Mouse (Mus musculus) heart, postnatal 0 days (tissue): ENCODE data around the gene Plekhj1. TPM values are rescaled to one million over a fixed set of nuclear protein-coding genes. Genes with fewer than 3 reads are reported as not detected.

ENCODE experiments used
- ATAC-seq: fragments of 200-750 bp; cut with Nextera tagmentation; 2 replicates; pipeline ENCODE4 v1.8.0; 2017; ENCODE audit warnings: low read depth, moderate number of reproducible peaks, moderate library complexity; ENCODE audit not compliant: insufficient read depth
- DNase-seq: peaks from one replicate; pipeline ENCODE4 v3.0.0-alpha.2; 2016; ENCODE audit warnings: low spot score
- H3K27ac ChIP-seq: fragments of 300-500 bp; sonication (generic); 2 replicates; pipeline ENCODE4 v1.5.1; 2014; ENCODE audit warnings: low read depth, mild to moderate bottlenecking
- H3K27me3 ChIP-seq: fragments of 300-500 bp; sonication (generic); 2 replicates; pipeline ENCODE4 v1.6.1; 2014; ENCODE audit warnings: low read length, mixed read lengths; ENCODE audit not compliant: control insufficient read depth, insufficient read depth
- H3K36me3 ChIP-seq: fragments of 300-500 bp; sonication (generic); replicated peaks from 2 replicates; pipeline ENCODE4 v1.6.1; 2014; ENCODE audit warnings: low read length, mixed read lengths; ENCODE audit not compliant: control insufficient read depth, insufficient read depth
- H3K4me1 ChIP-seq: fragments of 300-500 bp; sonication (generic); 2 replicates; pipeline ENCODE4 v1.6.1; 2014; ENCODE audit warnings: antibody characterized with exemption; ENCODE audit not compliant: control insufficient read depth, insufficient read depth
- H3K4me2 ChIP-seq: fragments of 300-500 bp; sonication (generic); 2 replicates; pipeline ENCODE4 v1.6.1; 2014; ENCODE audit warnings: low read depth, mild to moderate bottlenecking, low read length, moderate library complexity
- H3K4me3 ChIP-seq: fragments of 300-500 bp; sonication (generic); 2 replicates; pipeline ENCODE4 v1.5.1; 2014; ENCODE audit warnings: low read depth, low read length
- H3K9ac ChIP-seq: fragments of 300-500 bp; sonication (generic); replicated peaks from 2 replicates; pipeline ENCODE4 v1.6.1; 2014; ENCODE audit warnings: low read depth, low read length, mixed read lengths
- H3K9me3 ChIP-seq: fragments of 300-500 bp; sonication (generic); replicated peaks from 2 replicates; pipeline ENCODE4 v1.6.1; 2016; ENCODE audit warnings: low read length; ENCODE audit not compliant: control insufficient read depth
- CTCF ChIP-seq: IDR thresholded peaks from 2 replicates; pipeline ENCODE4 v1.5.1; 2016; ENCODE audit warnings: antibody characterized with exemption, control low read depth, low read depth
- EP300 ChIP-seq: IDR thresholded peaks from 2 replicates; pipeline ENCODE4 v1.6.1; 2016; ENCODE audit warnings: antibody characterized with exemption, low read depth
- WGBS: fragments of 180-500 bp; shearing (Covaris S2); extraction: QIAGEN DNeasy Blood & Tissue Kit; methylation state at CpG from one replicate; pipeline ENCODE4 v1.1.7; 2014; 5-methylcytosine and 5-hydroxymethylcytosine counted together
- polyA plus RNA-seq: library from polyadenylated mRNA; unstranded; fragments of >200 nt; fragmentation: Nextera tagmentation; extraction: Ambion mirVana; gene quantifications from 2 replicates; pipeline ENCODE4 v1.2.1, GENCODE M21; 2015
- total RNA-seq: library from RNA; depleted of rRNA; stranded (reverse); fragments of >200 nt; gene quantifications from 2 replicates; pipeline ENCODE4 v1.2.3, GENCODE M21; 2014; ENCODE audit warnings: low replicate concordance

The Plekhj1 gene
- total and polyA plus RNA-seq, 2 experiments from 2014 or later, result 29.3 to 41.8 TPM

- H3K4me3 ChIP-seq, result no peak overlapping the region
- peak; percentile 98 for DNase-seq
Measured at GRCm38 (mm10) chr10:80774549-80774948, 23.9 kb downstream of the Plekhj1 start.

GRCm38 (mm10) chr10:80773816-80774215, 24.6 kb downstream of the Plekhj1 start:
- no peak for TF ChIP-seq CTCF
- no peak for TF ChIP-seq EP300
- no peak overlapping the region for H3K4me2 ChIP-seq
- ATAC-seq (no peak), DNase-seq (no peak)
- H3K27me3 ChIP-seq, result no peaks in the 10 kb centered on the region
- H3K27ac ChIP-seq, result peak overlapping the region; percentile 80
- no peak overlapping the region for H3K9ac ChIP-seq
- peaks cover 29% of the 10 kb centered on the region for H3K4me1 ChIP-seq
- 41% methylated on average over 5 of the region's 5 CpGs for WGBS
- H3K36me3 ChIP-seq, result peaks cover 85% of the 10 kb centered on the region
- no peak overlapping the region for H3K4me3 ChIP-seq
- H3K9me3 ChIP-seq, result no peaks in the 10 kb centered on the region

More at GRCm38 (mm10) chr10:80774549-80774948, 23.9 kb downstream of the Plekhj1 start:
- H3K27ac ChIP-seq, result peak overlapping the region; percentile 80
- H3K4me2 ChIP-seq, result no peak overlapping the region
- H3K9me3 ChIP-seq, result no peaks in the 10 kb centered on the region
- WGBS, result 14% methylated on average over 2 of the region's 2 CpGs
- no peaks in the 10 kb centered on the region for H3K27me3 ChIP-seq
- ATAC-seq, result peak; percentile 97
- TF ChIP-seq EP300 (peak; percentile 99), CTCF (peak; percentile 94)
- H3K4me1 ChIP-seq, result peaks cover 29% of the 10 kb centered on the region
- H3K9ac ChIP-seq, result no peak overlapping the region
- peaks cover 88% of the 10 kb centered on the region for H3K36me3 ChIP-seq

- Histone ChIP-seq H3K9ac (no peak overlapping the region), H3K27me3 (no peaks in the 10 kb centered on the region), H3K9me3 (no peaks in the 10 kb centered on the region), H3K4me3 (no peak overlapping the region), H3K36me3 (peaks cover 84% of the 10 kb centered on the region), H3K4me1 (peaks cover 15% of the 10 kb centered on the region), H3K4me2 (no peak overlapping the region), H3K27ac (no peak overlapping the region)
- ATAC-seq, result no peak
- TF ChIP-seq CTCF, result no peak
- 77% methylated on average over 6 of the region's 6 CpGs for WGBS
- no peak for DNase-seq
Measured at GRCm38 (mm10) chr10:80768365-80768764, 30.1 kb downstream of the Plekhj1 start.

GRCm38 (mm10) chr10:80766161-80766815, 32.1 kb downstream of the Plekhj1 start:
- H3K36me3 ChIP-seq, result peaks cover 63% of the 10 kb centered on the region
- peak overlapping the region; percentile 65 for H3K27ac ChIP-seq
- DNase-seq, result no peak

GRCm38 (mm10) chr10:80765746-80766145, 32.7 kb downstream of the Plekhj1 start:
- H3K4me3 ChIP-seq, result no peak overlapping the region
- no peak overlapping the region for H3K4me2 ChIP-seq
- H3K27ac ChIP-seq, result 0 out of 2 replicates have a peak overlapping the region, but pooled peaks have one; percentile 65
- no peaks in the 10 kb centered on the region for H3K9me3 ChIP-seq
- TF ChIP-seq EP300, result no peak
- TF ChIP-seq CTCF, result no peak
- H3K36me3 ChIP-seq, result peaks cover 58% of the 10 kb centered on the region
- no peak overlapping the region for H3K9ac ChIP-seq
- DNase-seq (no peak), ATAC-seq (no peak)
- no peaks in the 10 kb centered on the region for H3K27me3 ChIP-seq
- peaks cover 26% of the 10 kb centered on the region for H3K4me1 ChIP-seq
- 79% methylated on average over 2 of the region's 2 CpGs for WGBS

More at GRCm38 (mm10) chr10:80766161-80766815, 32.1 kb downstream of the Plekhj1 start:
- H3K4me2 ChIP-seq, result no peak overlapping the region
- no peak for TF ChIP-seq EP300
- TF ChIP-seq CTCF, result no peak
- H3K4me1 ChIP-seq, result peaks cover 20% of the 10 kb centered on the region
- H3K4me3 ChIP-seq, result no peak overlapping the region
- no peak for ATAC-seq
- no peaks in the 10 kb centered on the region for H3K27me3 ChIP-seq
- 0 out of 2 replicates have a peak overlapping the region, but pooled peaks have one; percentile 25 for H3K9ac ChIP-seq
- H3K9me3 ChIP-seq, result no peaks in the 10 kb centered on the region
- 71% methylated on average over 10 of the region's 10 CpGs for WGBS

- no peaks in the 10 kb centered on the region for H3K27me3 ChIP-seq
- no peak overlapping the region for H3K9ac ChIP-seq
- peaks cover 39% of the 10 kb centered on the region for H3K36me3 ChIP-seq
- H3K4me3 ChIP-seq, result no peak overlapping the region
- H3K4me1 ChIP-seq, result peaks cover 46% of the 10 kb centered on the region
- no peaks in the 10 kb centered on the region for H3K9me3 ChIP-seq
- DNase-seq, result no peak
- no peak overlapping the region for H3K4me2 ChIP-seq
- 84% methylated on average over 2 of the region's 2 CpGs for WGBS
- no peak for TF ChIP-seq CTCF
- no peak for TF ChIP-seq EP300
- H3K27ac ChIP-seq, result no peak overlapping the region
- ATAC-seq, result no peak
Measured at GRCm38 (mm10) chr10:80763502-80763901, 34.9 kb downstream of the Plekhj1 start.
